Mouse (Mus musculus): ENCODE results near the gene Tmpo.

Gene Tmpo

GRCm38 (mm10) chr10:91153894-91154503 is 27.1 kb downstream of the Tmpo start:
- DNase-seq = no peak

- DNase-seq = no peak
These were observed 35.7 kb downstream of the Tmpo start for GRCm38 (mm10) chr10:91145413-91145812.

DNA sequence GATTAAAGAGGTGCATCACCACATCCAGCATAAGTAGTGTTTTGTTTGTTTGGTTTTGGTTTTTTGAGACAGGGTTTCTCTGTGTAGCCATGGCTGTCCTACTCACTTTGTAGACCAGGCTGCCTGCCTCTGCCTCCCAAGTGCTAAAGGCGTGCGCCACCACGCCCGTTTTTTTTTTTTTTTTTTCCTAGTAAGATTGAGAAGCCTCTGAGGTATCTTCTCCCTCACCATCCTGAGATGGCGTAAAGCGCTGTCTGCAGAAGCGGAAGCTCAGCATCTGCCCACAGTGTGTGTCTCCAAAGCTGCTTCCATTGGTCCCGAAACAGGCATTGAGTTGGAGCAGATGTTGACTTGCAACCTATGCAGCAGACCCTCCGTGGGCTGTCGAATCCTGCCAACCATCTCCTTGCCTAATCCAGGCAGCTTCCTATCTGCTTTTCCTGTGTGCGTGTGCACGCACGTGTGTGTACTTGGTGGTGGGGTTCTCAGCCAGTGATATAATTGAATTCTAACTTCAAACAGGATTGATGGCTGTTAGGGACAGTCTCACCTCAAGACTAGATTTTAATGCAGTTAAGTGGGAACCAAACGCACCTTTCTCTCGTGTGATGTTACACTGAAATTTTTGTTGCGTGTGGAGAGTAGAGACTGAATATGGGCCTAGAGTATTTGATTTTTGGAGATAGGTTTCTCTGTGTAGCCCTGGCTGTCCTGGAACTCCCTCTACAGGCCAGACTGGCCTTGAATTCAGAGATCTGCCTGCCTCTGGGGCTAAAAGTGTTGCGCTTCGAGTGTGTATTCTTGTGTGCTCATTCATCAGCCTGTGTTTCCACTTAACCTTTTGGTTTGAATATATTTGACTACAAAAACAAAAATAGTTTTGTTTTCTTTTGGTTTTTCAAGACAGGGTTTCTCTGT is 37.5 kb downstream of the Tmpo start:
- no peak for DNase-seq

GRCm38 (mm10) chr10:91142654-91143191 is 38.4 kb downstream of the Tmpo start:
- DNase-seq = no peak

DNA sequence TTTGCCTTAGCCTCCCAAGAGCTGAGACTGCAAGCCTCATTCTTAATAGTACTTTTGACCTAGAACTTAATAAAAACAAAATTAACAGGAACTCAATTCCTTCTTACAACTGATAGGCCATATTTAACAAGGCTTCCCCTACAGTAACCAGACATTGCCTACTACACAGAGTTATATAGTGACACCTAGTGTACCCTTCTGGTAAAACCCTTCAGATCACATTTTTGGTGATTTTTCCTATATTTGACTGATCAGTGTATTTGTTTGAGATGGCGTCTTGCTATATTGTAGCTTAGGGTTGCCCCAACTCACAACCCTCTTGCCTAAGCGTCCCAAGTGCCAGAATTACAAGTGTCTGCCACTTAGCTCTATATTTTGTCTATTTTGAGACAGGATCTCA is 39.6 kb downstream of the Tmpo start:
- no peak for DNase-seq

GRCm38 (mm10) chr10:91139148-91139766 is 41.9 kb downstream of the Tmpo start:
- no peak for DNase-seq

GRCm38 (mm10) chr10:91138317-91138716 is 42.8 kb downstream of the Tmpo start:
- DNase-seq = no peak

DNA sequence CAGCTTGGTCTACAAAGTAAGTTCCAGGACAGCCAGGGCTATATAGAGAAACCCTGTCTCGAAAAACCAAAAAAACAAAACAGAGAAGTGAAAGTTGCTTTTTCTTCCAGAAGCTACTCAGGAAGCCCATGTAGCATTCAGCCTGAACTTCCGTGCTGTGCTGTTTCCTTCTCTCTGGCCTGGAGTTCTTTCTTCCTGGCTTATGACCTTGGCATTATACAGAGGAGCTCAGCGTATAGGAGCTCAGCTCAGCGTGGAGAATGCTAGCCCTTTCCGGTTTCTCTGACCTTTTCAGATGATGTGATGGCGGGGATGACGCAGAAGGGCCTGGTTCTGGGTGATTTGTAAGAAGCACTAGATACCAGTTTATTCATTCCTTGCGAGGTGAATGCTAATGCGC is 43.7 kb downstream of the Tmpo start:
- DNase-seq = no peak

- DNase-seq = no peak
These were observed 45.7 kb downstream of the Tmpo start for GRCm38 (mm10) chr10:91135302-91135972.

GRCm38 (mm10) chr10:91131565-91131964 is 49.5 kb downstream of the Tmpo start:
- DNase-seq = no peak

- no peak for DNase-seq
These were observed 50.3 kb downstream of the Tmpo start for GRCm38 (mm10) chr10:91130792-91131191.

DNA sequence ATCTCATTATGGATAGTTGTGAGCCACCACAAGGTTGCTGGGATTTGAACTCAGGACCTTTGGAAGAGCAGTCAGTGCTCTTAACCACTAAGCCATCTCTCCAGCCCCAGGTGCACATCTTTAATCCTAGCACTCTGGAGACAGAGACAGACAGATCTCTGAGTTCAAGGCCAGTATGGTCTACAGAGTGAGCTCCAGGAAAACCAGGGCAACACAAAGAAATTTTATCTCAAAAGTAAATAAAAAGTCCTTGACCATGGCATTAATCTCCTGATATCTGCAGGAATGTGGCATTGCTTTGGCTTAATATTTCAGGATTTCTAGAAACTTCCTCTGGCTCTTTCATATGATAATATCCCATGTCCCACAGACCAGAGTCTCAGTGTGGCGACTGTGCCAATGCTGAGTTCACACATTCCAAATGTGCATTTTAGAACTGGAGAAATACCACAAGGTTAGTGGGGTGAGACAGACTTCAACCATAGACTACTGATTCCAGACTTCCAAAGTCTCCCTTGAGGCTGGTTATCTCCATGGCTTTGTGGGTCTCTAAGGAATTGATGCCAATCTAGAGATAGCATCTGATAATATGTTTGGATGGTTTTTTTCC is 52.5 kb downstream of the Tmpo start:
- DNase-seq = no peak

DNA sequence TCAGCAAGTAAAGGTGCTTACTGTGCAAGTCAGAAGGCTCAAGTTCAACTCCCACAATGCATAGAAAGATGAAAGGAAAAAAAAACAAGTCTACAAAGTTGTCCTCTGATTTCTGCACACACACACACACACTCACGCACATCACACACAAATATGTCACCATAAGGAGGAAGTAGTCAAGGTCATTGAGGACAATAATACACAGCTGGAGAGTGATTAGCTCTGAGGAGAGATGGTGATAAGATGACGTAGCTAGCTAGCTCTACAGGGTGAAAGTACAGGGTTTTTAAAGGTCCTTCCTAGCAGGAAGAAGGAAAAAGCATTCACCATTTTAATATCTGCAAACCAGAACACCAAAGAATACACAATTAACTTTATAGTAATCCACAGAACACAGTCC is 53.7 kb downstream of the Tmpo start:
- DNase-seq = no peak

GRCm38 (mm10) chr10:91126618-91127355 is 54.3 kb downstream of the Tmpo start:
- DNase-seq = no peak

- DNase-seq = peak; percentile 96 to 98
These were observed 57.0 kb downstream of the Tmpo start, which contains the start of gene Slc25a3 for GRCm38 (mm10) chr10:91123828-91124822. Slc25a3 (minus strand) TSS chr10:91124059.

GRCm38 (mm10) chr10:91123281-91123827 is 57.8 kb downstream of the Tmpo start:
- DNase-seq = no peak

- no peak for DNase-seq
These were observed 58.5 kb downstream of the Tmpo start for GRCm38 (mm10) chr10:91122646-91123045.

DNA sequence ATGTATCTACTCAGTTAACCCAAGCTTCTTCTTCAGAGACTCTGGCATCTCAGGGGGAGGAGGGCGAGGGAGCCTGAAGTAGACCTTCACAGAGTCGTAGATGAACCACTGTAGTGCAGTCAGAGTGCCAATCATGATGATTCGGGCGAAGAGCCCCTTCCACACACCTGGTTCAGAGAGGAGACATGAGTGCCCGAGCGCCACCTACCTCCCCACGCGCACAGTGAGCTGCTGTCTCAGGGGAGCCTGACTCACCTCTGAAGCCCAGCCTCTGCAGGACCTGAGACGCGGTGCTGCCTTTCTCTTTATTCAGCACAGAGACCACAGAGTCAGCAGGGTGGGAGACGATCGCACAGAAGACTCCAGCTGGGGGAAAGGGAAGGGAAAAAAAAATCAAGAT is 64.2 kb downstream of the Tmpo start:
- no peak for DNase-seq

- no peak for DNase-seq
These were observed 71.3 kb downstream of the Tmpo start for GRCm38 (mm10) chr10:91109841-91110240.

DNA sequence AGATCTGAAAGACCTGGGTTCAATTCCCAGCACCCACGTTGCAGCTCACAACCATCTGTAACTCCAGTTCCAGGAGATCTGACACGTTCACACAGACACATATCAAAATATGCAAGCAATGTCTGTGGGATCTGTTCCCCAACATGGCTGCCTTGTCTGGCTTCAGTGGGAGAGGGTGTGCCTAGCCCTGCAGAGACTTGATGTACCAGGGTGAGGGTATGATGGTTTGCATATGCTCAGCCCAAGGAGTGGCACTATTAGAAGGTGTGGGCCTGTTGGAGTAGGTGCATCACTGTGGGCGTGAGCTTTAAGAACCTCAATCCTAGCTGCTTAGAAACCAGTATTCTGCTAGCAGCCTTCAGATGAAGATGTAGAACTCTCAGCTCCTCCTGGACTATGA is 75.1 kb downstream of the Tmpo start:
- no peak for DNase-seq
